Mouse (Mus musculus) CD8-positive naive resting alpha-beta T cell, adult 2 months (primary cell): ENCODE measurements around the gene Btnl4.

Source experiments
- DNase-seq, 2 experiments: peaks; one replicate each; pipeline ENCODE4 v3.0.0; 2022; ENCODE audit warnings: low read depth in 2 of 2, low spot score in 2 of 2

Gene Btnl4

DNA sequence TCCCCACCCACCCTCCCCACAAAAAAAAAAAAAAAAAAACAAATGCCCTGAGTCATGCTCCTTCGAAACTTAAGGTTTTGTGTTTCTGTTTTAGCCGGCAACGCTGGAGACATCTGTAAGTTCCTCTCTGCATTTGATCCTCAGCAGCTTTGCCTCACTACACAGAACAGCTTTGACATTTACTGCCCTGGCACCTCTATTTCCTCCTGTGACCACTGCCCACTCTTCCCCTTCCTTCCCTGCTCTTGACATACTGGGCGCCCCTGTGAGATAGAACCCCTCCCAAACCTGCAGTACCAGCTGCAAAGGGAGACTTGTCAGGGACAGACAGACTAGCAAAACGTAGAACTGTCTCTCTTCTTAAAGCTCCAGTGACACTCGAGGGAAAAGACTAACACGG lies 39.5 kb downstream of the Btnl4 start:
- DNase-seq = no peak

- no peak for DNase-seq
These were observed 40.0 kb downstream of the Btnl4 start for GRCm38 (mm10) chr17:34437120-34437519.

DNA sequence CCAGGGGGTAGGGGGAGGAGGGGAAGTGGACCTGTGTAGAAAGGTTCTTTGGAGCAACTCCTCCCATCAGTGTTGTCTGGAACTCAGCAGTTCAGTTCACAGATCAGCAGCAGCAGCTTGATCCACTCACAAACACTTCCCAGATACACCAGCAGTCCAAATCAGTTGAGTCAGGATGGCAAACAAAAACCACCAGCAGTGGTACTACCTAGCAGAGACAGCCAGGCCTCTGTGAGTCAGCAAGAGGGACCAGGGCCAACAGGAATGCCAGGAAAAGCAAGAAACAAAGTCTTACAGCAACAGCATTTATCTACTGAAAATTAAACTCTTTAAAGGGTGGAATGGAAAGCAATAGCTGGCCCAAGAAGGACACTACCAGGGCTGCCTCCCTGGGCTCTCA lies 49.5 kb downstream of the Btnl4 start:
- no peak for DNase-seq

DNA sequence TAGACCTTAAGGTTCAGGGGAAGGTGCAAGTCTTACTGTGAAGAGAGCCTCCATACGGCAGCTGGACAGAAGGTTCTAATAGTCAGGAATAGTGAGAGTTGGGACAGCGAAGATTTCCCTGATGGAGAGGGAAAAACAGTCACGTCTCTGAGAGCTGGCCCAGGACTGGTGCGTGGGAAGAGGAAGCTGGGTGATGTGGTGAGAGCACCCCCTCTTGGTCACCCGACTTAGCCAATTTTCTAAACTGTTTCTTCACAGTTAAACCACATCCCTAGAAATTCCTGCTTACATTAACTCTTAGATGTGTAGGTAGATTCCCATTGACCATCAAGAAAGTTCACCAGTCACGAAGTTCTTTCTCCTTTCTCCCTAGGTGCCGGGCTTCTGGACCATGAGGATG lies 57.1 kb downstream of the Btnl4 start:
- no peak for DNase-seq
